Mouse (Mus musculus) embryo, embryonic 9.5 days (tissue): Measurements from ENCODE around the gene Gabrb1.
"Not testable (repeated sequence)": the region's sequence is repeated elsewhere in the genome, so short reads cannot be mapped to it uniquely, and the experiment has no call there.

Experiments used
- DNase-seq: peaks from one replicate; pipeline ENCODE4 v3.0.0-alpha.2; 2017; ENCODE audit errors: extremely low spot score

The Gabrb1 gene

DNA sequence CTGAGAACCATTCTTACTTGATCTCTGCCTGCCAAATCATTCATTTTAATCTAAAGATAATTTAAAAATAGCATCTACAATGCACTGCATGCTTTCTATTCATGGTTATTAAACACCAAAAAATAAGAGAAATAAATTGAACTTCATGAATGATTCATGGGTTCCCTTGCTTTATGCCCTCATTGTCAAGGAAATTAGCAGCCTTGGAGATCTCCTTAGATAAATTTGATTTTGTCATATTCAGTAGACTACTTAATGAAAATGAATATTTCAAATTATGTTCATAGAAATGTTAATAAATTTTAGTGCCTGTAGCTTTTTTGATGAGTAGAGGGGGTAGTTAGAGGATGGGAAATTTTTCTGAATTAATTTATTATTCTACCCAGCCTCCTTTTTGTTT lies 379.0 kb downstream of the Gabrb1 start:
- no peak for DNase-seq

- no peak for DNase-seq
Measured at GRCm38 (mm10) chr5:72043226-72044151, 385.6 kb downstream of the Gabrb1 start.

DNA sequence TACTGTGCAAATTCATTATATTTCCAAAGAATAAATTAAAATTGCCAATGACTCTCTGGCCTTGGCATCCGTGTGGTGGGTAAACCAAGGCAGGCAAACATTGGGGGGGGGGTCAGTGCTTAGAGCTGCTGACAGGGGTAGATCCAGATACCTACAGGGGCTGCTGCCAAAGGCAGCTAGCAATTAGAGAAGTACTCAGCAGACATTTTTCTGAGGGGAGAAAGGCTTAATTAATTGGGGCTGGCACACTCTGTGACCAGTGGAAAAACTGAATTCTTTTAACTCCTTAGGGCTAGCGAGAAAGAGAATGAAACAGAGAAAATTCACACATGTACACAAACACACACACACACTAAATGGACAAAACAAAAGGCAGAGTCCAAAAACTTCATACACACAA lies 388.3 kb downstream of the Gabrb1 start:
- DNase-seq, result no peak

GRCm38 (mm10) chr5:72064079-72064478 lies 406.2 kb downstream of the Gabrb1 start:
- no peak for DNase-seq

DNA sequence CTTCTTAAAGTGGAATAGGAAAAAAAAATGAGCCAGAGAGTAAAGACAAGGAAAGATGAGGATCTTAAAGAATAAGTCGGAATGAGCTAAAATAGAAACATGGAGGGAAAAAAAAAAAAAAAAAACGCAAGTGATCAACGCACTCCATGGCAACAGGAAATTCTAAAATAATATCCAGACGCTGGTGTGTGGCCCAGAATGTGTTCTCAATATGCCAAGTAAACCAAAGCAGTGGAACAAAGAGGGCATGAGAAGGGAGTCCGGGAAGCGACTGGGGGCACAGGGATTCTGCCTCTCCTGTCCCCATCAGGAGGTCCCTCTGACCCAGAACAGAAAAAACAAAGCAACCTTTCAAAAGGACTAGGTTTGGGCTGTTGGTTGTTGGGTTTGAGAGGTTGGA lies 410.9 kb downstream of the Gabrb1 start:
- no peak for DNase-seq

- DNase-seq, result not testable (repeated sequence)
Measured at GRCm38 (mm10) chr5:72069398-72069797, 411.5 kb downstream of the Gabrb1 start.

GRCm38 (mm10) chr5:72076781-72077180 lies 418.9 kb downstream of the Gabrb1 start:
- no peak for DNase-seq

GRCm38 (mm10) chr5:72086518-72086917 lies 428.6 kb downstream of the Gabrb1 start:
- DNase-seq, result no peak

DNA sequence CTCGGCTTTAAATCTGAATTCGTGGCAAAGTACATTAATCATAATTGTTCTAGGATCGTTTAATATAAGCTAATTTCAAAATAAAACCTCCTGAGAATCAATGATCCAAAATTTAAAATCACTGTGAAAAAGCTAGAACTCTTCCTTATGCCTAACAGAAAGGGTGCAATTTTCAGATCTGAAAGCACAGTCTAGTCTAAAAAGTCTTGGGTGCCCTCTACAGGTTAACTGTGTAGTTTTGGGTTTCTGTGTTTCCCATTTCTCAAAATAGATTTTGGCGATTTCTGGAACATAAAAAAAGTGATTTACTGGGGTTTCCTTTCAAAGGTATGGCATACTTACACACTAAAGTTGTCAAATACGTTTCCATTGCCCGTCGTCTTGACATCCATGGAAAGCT lies 436.7 kb downstream of the Gabrb1 start:
- DNase-seq, result peak; percentile 2

- DNase-seq, result no peak
Measured at GRCm38 (mm10) chr5:72095015-72095414, 437.1 kb downstream of the Gabrb1 start.

GRCm38 (mm10) chr5:72104274-72104921 lies 446.5 kb downstream of the Gabrb1 start:
- no peak for DNase-seq

DNA sequence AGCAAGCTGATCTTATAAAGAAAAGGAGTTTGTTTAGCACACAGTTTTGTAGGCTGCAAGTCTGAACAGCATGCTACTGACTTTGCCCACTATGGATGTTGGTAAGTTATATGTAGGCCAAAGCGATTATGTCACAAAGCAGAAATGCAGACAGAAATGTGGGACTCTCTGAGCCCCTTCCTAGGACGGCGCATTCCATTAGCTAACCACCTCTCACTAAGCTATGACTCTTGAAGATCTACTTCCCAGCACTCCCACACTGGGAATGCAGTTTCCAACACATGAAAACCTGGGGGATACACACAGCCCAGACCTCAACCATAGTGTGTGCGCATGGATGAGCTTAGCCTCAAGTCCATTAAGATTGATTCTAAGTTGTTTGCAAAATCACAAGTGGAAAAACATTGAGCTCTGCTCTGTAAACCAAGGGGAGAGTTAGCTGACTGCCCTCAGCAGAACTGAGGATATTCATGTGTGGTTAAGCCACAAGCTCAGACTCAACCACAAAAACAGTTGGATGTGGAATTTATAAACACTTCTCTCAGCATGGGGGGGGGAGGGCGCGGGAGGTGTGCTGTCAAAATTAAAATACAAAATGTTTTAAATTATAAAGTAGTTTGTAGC lies 464.6 kb downstream of the Gabrb1 start:
- DNase-seq, result no peak

- DNase-seq, result no peak
Measured at GRCm38 (mm10) chr5:72126681-72127080, 468.8 kb downstream of the Gabrb1 start.

DNA sequence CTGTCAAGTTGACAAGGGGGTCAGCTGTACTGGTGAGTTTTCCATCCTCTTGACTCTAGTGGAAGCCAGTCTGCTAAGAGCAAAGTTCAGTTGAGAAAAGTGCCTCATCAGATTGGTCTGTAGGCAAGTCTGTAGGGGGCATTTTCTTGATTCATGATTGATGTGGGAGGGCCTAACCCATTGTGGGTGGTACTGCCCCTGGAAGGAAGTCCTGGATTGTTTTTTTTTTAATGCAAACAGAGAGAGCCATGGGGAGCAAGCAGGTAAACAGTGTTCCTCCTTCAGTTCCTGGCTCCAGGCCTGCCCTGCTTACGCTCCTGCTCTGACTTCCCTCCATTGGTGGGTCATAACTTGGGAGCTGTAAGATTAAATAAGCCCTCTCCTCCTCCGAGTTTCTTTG lies 476.0 kb downstream of the Gabrb1 start:
- no peak for DNase-seq

GRCm38 (mm10) chr5:72138256-72138655 lies 480.3 kb downstream of the Gabrb1 start:
- no peak for DNase-seq

GRCm38 (mm10) chr5:72139619-72140018 lies 481.7 kb downstream of the Gabrb1 start:
- DNase-seq, result no peak

DNA sequence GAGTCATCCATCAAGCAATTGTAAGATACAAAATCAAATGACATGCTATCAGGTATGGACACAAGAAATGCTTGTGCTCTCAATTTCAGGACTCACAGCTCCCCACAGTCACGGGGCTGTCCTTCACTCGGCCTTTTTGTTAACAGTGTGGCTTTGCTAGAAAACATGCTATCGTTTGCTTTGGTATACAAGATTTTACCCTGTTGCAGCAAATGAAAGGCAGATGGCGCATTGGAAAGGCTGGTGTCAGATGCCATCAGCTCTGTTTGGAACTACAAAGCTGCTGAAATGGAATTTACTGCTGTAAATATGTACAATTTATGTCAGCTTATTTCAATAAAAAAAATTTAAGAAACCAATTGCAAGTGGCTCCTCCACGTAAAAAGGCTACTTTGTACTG lies 490.8 kb downstream of the Gabrb1 start:
- no peak for DNase-seq

- DNase-seq, result no peak
Measured at GRCm38 (mm10) chr5:72150870-72151269, 493.0 kb downstream of the Gabrb1 start.

- not testable (repeated sequence) for DNase-seq
Measured at GRCm38 (mm10) chr5:72155686-72156085, 497.8 kb downstream of the Gabrb1 start.

GRCm38 (mm10) chr5:72156598-72156997 lies 498.7 kb downstream of the Gabrb1 start:
- no peak for DNase-seq

- no peak for DNase-seq
Measured at GRCm38 (mm10) chr5:72158667-72159066, 500.8 kb downstream of the Gabrb1 start.

- DNase-seq, result no peak
Measured at GRCm38 (mm10) chr5:72159537-72159936, 501.6 kb downstream of the Gabrb1 start.
